Mouse (Mus musculus): Measurements from ENCODE around the gene Map6.

Gene Map6

GRCm38 (mm10) chr7:99383246-99383645 is 116.0 kb downstream of the Map6 start:
- in situ Hi-C loops (cut with MboI, MseI): no loop called here

- in situ Hi-C loops (cut with MboI, MseI): no loop called here
Observed at GRCm38 (mm10) chr7:99384101-99384611, 116.9 kb downstream of the Map6 start.

- in situ Hi-C loops (cut with MboI, MseI): no loop called here
Observed at GRCm38 (mm10) chr7:99386030-99386429, 118.8 kb downstream of the Map6 start.
